Mouse (Mus musculus): ENCODE data around the gene Capg. TPM values are rescaled to one million over a fixed set of nuclear protein-coding genes. Genes with fewer than 3 reads are reported as not detected.

Capg gene
- polyA plus RNA-seq, 1 experiment from 2014 or later, result 8.6 TPM

DNA sequence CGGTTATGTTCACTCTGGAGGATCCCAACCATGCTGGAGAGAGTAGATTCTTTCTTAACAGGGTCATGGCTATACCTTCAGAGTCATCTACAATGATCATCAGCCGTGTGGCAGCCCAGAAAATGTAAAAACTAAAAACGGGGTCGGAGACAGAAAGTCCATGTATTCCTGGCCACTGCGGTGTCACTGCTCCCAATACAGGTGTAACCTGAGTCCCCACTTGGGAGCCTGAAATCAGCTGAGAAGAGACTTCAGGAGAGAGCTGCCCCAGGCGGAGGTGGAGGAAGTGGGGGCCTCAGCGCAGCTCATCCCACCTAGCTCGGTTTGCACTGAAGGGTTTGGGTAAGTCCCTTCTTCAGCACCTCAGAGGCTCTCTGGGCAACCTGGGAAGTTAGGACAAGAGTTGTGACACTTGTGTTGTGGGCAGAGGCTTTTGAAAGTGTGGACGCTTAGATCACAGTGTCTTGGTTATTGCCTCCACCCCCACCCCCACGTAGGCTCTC, 6.1 kb upstream of the Capg start:
- H3K27me3 ChIP-seq (ENCODE audit: control insufficient read depth, insufficient read depth, low read length), result no peaks in the 10 kb centered on the region
- no peaks in the 10 kb centered on the region for H3K36me3 ChIP-seq (ENCODE audit: control insufficient read depth, insufficient read depth, low read length)
- H3K4me1 ChIP-seq (ENCODE audit: control insufficient read depth, insufficient read depth, low read length), result peaks cover 4% of the 10 kb centered on the region; the same call in 1 of the 2 replicates
- peak overlapping the region; percentile 64 for H3K4me2 ChIP-seq (ENCODE audit: low read length)
- WGBS, result 56% methylated on average over 10 of the region's 10 CpGs
- DNase-seq (no peak), ATAC-seq (ENCODE audit: low FRiP score, low TSS enrichment) (0 out of 2 replicates have a peak, but pooled peaks have one; percentile 3)
- peak overlapping the region; percentile 64 for H3K9ac ChIP-seq (replicated peaks; ENCODE audit: low read length)
- peak overlapping the region; percentile 46 for H3K4me3 ChIP-seq (replicated peaks; ENCODE audit: low read depth, low read length)
- H3K27ac ChIP-seq (replicated peaks; ENCODE audit: low read depth, low read length), result peak overlapping the region; percentile 53; the same call in 1 of the 2 replicates
- no peaks in the 10 kb centered on the region for H3K9me3 ChIP-seq (ENCODE audit: control insufficient read depth, low read length)

DNA sequence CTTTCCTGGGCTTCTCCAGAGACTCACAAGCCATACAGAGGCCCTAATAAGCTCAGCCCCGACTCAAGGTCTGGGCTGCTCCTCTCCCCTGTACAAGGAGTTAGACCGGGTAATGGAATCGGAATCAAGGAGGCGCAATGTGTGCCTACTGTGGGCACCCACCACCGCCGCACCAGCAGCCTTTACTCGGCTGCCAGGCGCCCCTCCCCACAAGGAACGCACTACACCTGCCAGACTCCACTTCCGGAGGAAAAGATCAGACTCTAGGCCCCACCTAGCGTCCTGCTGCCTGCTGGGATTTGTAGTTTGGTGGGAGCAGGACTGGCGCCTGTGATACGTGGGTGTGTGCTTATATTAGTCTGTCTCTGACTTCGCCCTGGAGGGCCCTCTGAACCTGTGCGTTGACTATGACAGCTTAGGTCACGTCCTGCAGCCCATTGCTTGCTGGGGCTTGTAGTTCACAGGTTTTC, 5.6 kb upstream of the Capg start:
- DNase-seq, result peak; percentile 92
- Histone ChIP-seq H3K27me3 (ENCODE audit: control insufficient read depth, insufficient read depth, low read length) (no peaks in the 10 kb centered on the region), H3K9ac (replicated peaks; ENCODE audit: low read length) (peak overlapping the region; percentile 64), H3K4me2 (ENCODE audit: low read length) (peak overlapping the region; percentile 64), H3K9me3 (ENCODE audit: control insufficient read depth, low read length) (no peaks in the 10 kb centered on the region), H3K36me3 (ENCODE audit: control insufficient read depth, insufficient read depth, low read length) (no peaks in the 10 kb centered on the region), H3K4me1 (ENCODE audit: control insufficient read depth, insufficient read depth, low read length) (0 out of 2 replicates have a peak, but pooled peaks cover 3% of the 10 kb centered on the region), H3K27ac (replicated peaks; ENCODE audit: low read depth, low read length) (peak overlapping the region; percentile 53), H3K4me3 (replicated peaks; ENCODE audit: low read depth, low read length) (peak overlapping the region; percentile 46)
- ATAC-seq (ENCODE audit: low FRiP score, low TSS enrichment), result peak; percentile 92
- WGBS, result 2% methylated on average over 16 of the region's 16 CpGs

DNA sequence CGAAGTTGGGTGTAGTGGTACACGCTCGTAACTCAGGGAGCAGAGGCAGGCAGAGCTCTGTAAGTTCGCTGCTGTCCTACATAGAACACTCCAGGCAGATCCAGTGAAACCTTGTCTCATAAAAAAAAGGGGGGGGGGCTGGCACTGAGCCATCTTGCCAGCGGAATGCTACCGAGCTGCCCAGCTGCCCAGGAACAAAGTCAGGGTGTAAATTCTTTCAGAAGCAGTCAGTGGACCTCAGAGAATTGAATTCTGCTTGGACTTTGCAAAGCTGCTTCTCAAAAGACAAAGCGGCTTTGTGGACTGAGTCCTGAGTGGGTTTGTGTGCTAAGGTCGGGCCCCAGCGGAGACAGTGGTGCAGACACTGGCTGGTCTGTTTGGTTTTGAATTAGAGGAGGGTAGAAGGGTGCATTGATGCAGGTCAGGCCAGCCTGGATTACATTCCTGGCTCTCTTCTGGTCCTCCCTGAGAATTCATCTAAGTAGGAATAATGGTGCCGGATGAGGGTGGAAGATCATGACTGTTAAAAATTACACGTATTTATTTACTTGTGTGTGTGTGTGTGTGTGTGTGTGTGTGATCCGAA, 833 bp upstream of the Capg start:
- Histone ChIP-seq H3K4me3 (replicated peaks; ENCODE audit: low read depth, low read length) (no peak overlapping the region), H3K9ac (replicated peaks; ENCODE audit: low read length) (no peak overlapping the region), H3K27ac (replicated peaks; ENCODE audit: low read depth, low read length) (no peak overlapping the region), H3K4me2 (ENCODE audit: low read length) (no peak overlapping the region), H3K27me3 (ENCODE audit: control insufficient read depth, insufficient read depth, low read length) (no peaks in the 10 kb centered on the region), H3K36me3 (ENCODE audit: control insufficient read depth, insufficient read depth, low read length) (no peaks in the 10 kb centered on the region), H3K4me1 (ENCODE audit: control insufficient read depth, insufficient read depth, low read length) (no peaks in the 10 kb centered on the region), H3K9me3 (ENCODE audit: control insufficient read depth, low read length) (no peaks in the 10 kb centered on the region)
- ATAC-seq (ENCODE audit: low FRiP score, low TSS enrichment) (no peak), DNase-seq (no peak)
- 69% methylated on average over 12 of the region's 12 CpGs for WGBS

DNA sequence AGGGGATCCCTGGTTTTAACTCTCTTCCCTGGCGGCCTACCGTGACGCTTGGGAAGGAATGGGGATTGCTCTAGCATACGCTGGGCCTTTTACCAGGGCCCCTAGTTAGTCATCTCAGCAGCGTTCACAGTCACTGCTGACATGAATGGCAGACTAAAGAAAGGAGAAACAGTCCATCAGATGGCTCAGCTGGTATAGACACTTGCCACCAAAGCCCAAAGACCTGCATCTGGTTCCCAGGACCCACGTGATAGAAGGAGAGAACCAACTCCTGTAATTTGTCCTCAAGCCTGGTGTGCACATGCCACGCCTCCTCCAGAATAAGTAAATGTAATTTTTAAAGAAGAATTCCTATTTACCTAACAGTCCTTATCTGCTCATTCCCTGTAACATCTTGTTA, 1.2 kb downstream of the Capg start:
- DNase-seq, result no peak
- no peaks in the 10 kb centered on the region for H3K4me1 ChIP-seq (ENCODE audit: control insufficient read depth, insufficient read depth, low read length)
- 47% methylated on average over 7 of the region's 7 CpGs for WGBS

DNA sequence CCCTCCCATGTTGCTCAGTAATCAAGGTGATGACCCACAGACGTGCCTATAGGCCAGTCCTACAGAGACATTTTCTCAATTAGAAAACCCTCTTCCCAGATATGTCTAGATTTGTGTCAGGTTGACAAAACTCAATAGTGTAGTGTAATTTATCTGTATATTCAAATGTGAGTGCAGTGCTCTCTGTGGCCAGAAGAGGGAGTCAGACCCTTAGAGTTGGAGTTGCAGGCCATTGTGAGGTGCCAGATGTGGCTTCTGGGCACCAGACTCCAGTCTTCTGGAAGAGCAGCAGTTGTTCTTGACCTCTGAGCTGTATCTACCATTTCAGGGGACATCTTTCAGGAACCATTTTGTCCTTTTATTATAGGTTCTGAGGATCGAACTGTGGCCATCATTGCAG, 2.9 kb downstream of the Capg start:
- Histone ChIP-seq H3K4me1 (ENCODE audit: control insufficient read depth, insufficient read depth, low read length) (no peaks in the 10 kb centered on the region), H3K9me3 (ENCODE audit: control insufficient read depth, low read length) (no peaks in the 10 kb centered on the region), H3K4me2 (ENCODE audit: low read length) (no peak overlapping the region), H3K27ac (replicated peaks; ENCODE audit: low read depth, low read length) (no peak overlapping the region), H3K36me3 (ENCODE audit: control insufficient read depth, insufficient read depth, low read length) (no peaks in the 10 kb centered on the region), H3K9ac (replicated peaks; ENCODE audit: low read length) (no peak overlapping the region), H3K27me3 (ENCODE audit: control insufficient read depth, insufficient read depth, low read length) (no peaks in the 10 kb centered on the region), H3K4me3 (replicated peaks; ENCODE audit: low read depth, low read length) (no peak overlapping the region)
- ATAC-seq (ENCODE audit: low FRiP score, low TSS enrichment) (no peak), DNase-seq (no peak)
- 96% methylated on average over 2 of the region's 2 CpGs for WGBS

More for the DNA sequence above, 1.2 kb downstream of the Capg start:
- H3K9me3 ChIP-seq (ENCODE audit: control insufficient read depth, low read length), result no peaks in the 10 kb centered on the region
- H3K4me2 ChIP-seq (ENCODE audit: low read length), result no peak overlapping the region
- no peaks in the 10 kb centered on the region for H3K27me3 ChIP-seq (ENCODE audit: control insufficient read depth, insufficient read depth, low read length)
- no peak overlapping the region for H3K27ac ChIP-seq (replicated peaks; ENCODE audit: low read depth, low read length)
- no peaks in the 10 kb centered on the region for H3K36me3 ChIP-seq (ENCODE audit: control insufficient read depth, insufficient read depth, low read length)
- no peak for ATAC-seq (ENCODE audit: low FRiP score, low TSS enrichment)
- no peak overlapping the region for H3K9ac ChIP-seq (replicated peaks; ENCODE audit: low read length)
- H3K4me3 ChIP-seq (replicated peaks; ENCODE audit: low read depth, low read length), result no peak overlapping the region

DNA sequence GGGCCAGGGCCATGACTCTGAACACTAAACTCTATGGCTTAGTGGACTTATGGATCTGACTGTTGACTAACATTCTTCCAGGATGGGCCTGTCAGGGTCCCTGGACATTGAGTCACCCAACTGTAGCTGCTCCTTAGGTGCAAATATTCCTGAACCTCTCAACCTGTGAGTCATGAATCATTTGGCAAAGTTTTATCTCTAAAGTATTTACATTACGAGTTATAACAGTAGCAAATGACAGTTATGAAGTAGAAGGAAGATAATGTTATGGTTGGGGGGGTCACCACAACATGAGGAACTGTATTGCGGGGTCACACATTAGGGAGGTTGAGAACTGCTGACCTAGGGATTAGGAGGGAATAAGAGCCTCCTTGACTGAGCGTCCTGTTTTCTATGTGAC, 3.7 kb downstream of the Capg start:
- DNase-seq (no peak), ATAC-seq (ENCODE audit: low FRiP score, low TSS enrichment) (no peak)
- Histone ChIP-seq H3K4me2 (ENCODE audit: low read length) (no peak overlapping the region), H3K4me1 (ENCODE audit: control insufficient read depth, insufficient read depth, low read length) (0 out of 2 replicates have a peak, but pooled peaks cover 6% of the 10 kb centered on the region), H3K27me3 (ENCODE audit: control insufficient read depth, insufficient read depth, low read length) (no peaks in the 10 kb centered on the region), H3K27ac (replicated peaks; ENCODE audit: low read depth, low read length) (no peak overlapping the region), H3K9ac (replicated peaks; ENCODE audit: low read length) (no peak overlapping the region), H3K4me3 (replicated peaks; ENCODE audit: low read depth, low read length) (no peak overlapping the region), H3K9me3 (ENCODE audit: control insufficient read depth, low read length) (no peaks in the 10 kb centered on the region), H3K36me3 (ENCODE audit: control insufficient read depth, insufficient read depth, low read length) (no peaks in the 10 kb centered on the region)
- WGBS, result 92% methylated on average over 3 of the region's 3 CpGs

DNA sequence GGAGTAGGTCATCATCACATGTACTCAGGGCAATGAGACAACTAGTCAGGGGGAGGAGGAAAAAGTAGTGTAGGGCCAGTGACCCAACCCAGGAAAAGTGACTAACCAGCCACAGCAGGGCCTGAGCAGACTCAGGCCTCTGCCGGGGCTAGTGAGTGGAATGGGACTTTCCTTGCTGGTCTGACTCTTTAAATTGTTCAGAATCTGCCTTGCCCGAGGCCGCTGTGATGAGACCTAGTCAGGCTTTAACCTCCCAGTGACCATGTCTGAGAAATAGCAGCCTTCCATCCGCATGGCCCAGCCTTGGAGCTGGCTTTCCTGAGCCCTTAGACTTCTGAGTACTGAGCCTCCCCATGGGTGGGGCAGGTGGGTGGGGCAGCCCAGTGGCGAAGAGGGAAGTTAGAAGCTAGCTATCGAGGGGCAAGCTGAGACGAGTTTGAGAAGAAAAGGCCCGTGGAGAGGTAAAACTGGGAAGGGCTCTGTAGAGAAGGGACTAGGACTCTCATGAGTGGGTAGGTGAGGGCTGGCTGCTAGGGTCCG, 4.9 kb downstream of the Capg start:
- H3K4me3 ChIP-seq (replicated peaks; ENCODE audit: low read depth, low read length), result no peak overlapping the region
- DNase-seq (no peak), ATAC-seq (ENCODE audit: low FRiP score, low TSS enrichment) (no peak)
- no peak overlapping the region for H3K9ac ChIP-seq (replicated peaks; ENCODE audit: low read length)
- no peak overlapping the region for H3K4me2 ChIP-seq (ENCODE audit: low read length)
- WGBS, result 74% methylated on average over 9 of the region's 9 CpGs
- H3K27me3 ChIP-seq (ENCODE audit: control insufficient read depth, insufficient read depth, low read length), result no peaks in the 10 kb centered on the region
- peaks cover 14% of the 10 kb centered on the region; the same call in 1 of the 2 replicates for H3K4me1 ChIP-seq (ENCODE audit: control insufficient read depth, insufficient read depth, low read length)
- H3K27ac ChIP-seq (replicated peaks; ENCODE audit: low read depth, low read length), result no peak overlapping the region
- H3K36me3 ChIP-seq (ENCODE audit: control insufficient read depth, insufficient read depth, low read length), result no peaks in the 10 kb centered on the region
- no peaks in the 10 kb centered on the region for H3K9me3 ChIP-seq (ENCODE audit: control insufficient read depth, low read length)

DNA sequence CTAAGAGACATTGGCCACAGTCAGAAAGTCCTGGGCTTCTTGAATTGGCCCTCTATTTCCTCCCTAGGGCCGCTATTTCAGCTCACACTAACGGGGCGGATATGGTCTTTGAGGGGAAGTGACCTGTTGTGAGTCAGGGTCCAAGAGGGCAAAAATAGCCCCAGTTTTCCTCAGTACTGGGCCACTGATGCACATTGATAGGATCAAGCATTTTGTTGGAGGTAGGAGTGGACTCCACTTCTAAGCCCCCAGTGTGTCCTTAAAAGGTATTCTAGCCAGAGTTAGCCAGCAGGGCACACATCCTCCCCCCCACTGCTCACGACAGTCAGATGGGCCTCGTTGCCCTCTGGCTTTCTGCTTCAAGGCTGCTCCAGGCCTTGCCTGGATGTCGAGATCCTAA, 5.8 kb downstream of the Capg start:
- Histone ChIP-seq H3K9ac (replicated peaks; ENCODE audit: low read length) (no peak overlapping the region), H3K36me3 (ENCODE audit: control insufficient read depth, insufficient read depth, low read length) (no peaks in the 10 kb centered on the region), H3K27ac (replicated peaks; ENCODE audit: low read depth, low read length) (no peak overlapping the region), H3K27me3 (ENCODE audit: control insufficient read depth, insufficient read depth, low read length) (no peaks in the 10 kb centered on the region), H3K4me2 (ENCODE audit: low read length) (no peak overlapping the region), H3K9me3 (ENCODE audit: control insufficient read depth, low read length) (no peaks in the 10 kb centered on the region), H3K4me1 (ENCODE audit: control insufficient read depth, insufficient read depth, low read length) (peaks cover 14% of the 10 kb centered on the region; the same call in 1 of the 2 replicates), H3K4me3 (replicated peaks; ENCODE audit: low read depth, low read length) (no peak overlapping the region)
- DNase-seq (no peak), ATAC-seq (ENCODE audit: low FRiP score, low TSS enrichment) (no peak)
- 69% methylated on average over 6 of the region's 6 CpGs for WGBS

Data from midbrain, embryonic 14.5 days (tissue).